Mouse (Mus musculus) neural tube, embryonic 12.5 days (tissue): Measurements from ENCODE around the gene Bbs9. TPM values are rescaled to one million over a fixed set of nuclear protein-coding genes. Genes with fewer than 3 reads are reported as not detected.

Source experiments
- ATAC-seq: fragments of 200-750 bp; cut with Nextera tagmentation; 2 replicates; pipeline ENCODE4 v1.8.0; 2017; ENCODE audit warnings: low read depth, mild to moderate bottlenecking, moderate TSS enrichment, moderate library complexity; ENCODE audit not compliant: low FRiP score
- H3K27ac ChIP-seq: fragments of 300-500 bp; sonication (generic); 2 replicates; pipeline ENCODE4 v1.5.1; 2016
- H3K27me3 ChIP-seq: fragments of 300-500 bp; sonication (generic); replicated peaks from 2 replicates; pipeline ENCODE4 v1.6.1; 2016; ENCODE audit warnings: mild to moderate bottlenecking
- H3K36me3 ChIP-seq: fragments of 300-500 bp; sonication (generic); 2 replicates; pipeline ENCODE4 v1.6.1; 2016; ENCODE audit warnings: mild to moderate bottlenecking
- H3K4me1 ChIP-seq: fragments of 300-500 bp; sonication (generic); 2 replicates; pipeline ENCODE4 v1.6.1; 2016
- H3K4me2 ChIP-seq: fragments of 300-500 bp; sonication (generic); replicated peaks from 2 replicates; pipeline ENCODE4 v1.6.1; 2016; ENCODE audit warnings: mild to moderate bottlenecking
- H3K4me3 ChIP-seq: fragments of 300-500 bp; sonication (generic); 2 replicates; pipeline ENCODE4 v1.5.1; 2016
- H3K9ac ChIP-seq: fragments of 300-500 bp; sonication (generic); 2 replicates; pipeline ENCODE4 v1.6.1; 2016; ENCODE audit warnings: mild to moderate bottlenecking
- H3K9me3 ChIP-seq: fragments of 300-500 bp; sonication (generic); 2 replicates; pipeline ENCODE4 v1.6.1; 2016; ENCODE audit warnings: mild to moderate bottlenecking
- WGBS: fragments of 180-500 bp; shearing (Covaris S2); methylation state at CpG from one replicate; pipeline ENCODE4 v1.1.7; 2016; 5-methylcytosine and 5-hydroxymethylcytosine counted together
- polyA plus RNA-seq: library from polyadenylated mRNA; unstranded; fragments of >200 nt; fragmentation: Nextera tagmentation; extraction: Ambion mirVana; gene quantifications from 2 replicates; pipeline ENCODE4 v1.2.1, GENCODE M21; 2016

Bbs9 gene
- polyA plus RNA-seq, 1 experiment from 2014 or later = 18.5 TPM

DNA sequence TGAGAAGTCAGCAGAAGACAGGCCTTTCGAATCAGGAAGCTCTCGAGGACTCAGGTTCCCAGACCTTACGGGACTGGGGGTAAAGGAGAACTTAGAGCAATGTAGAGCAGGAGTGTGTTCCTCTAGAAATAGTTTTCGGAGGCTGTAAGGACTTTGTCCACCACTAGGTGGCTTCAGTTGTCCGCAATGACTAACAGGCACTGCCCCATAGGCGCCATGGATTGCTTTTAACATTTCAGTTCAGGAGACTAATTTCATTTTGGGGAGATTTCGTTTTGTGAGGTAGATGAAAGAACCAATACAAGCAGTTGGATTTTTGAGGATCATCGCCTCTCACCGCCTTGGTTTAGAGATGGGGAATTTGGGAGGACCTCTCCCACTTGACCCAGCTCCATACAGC is 149.5 kb downstream of the Bbs9 start:
- Histone ChIP-seq H3K27ac (no peak overlapping the region), H3K4me1 (no peaks in the 10 kb centered on the region), H3K36me3 (no peaks in the 10 kb centered on the region), H3K4me3 (no peak overlapping the region), H3K9me3 (no peaks in the 10 kb centered on the region), H3K4me2 (no peak overlapping the region), H3K27me3 (no peaks in the 10 kb centered on the region), H3K9ac (no peak overlapping the region)
- peak; percentile 56; the same call in 1 of the 2 replicates for ATAC-seq
- 57% methylated on average over 9 of the region's 9 CpGs for WGBS

- Histone ChIP-seq H3K4me1 (no peaks in the 10 kb centered on the region), H3K4me3 (no peak overlapping the region), H3K9ac (no peak overlapping the region), H3K36me3 (no peaks in the 10 kb centered on the region), H3K27ac (no peak overlapping the region), H3K9me3 (no peaks in the 10 kb centered on the region), H3K27me3 (no peaks in the 10 kb centered on the region), H3K4me2 (no peak overlapping the region)
- 84% methylated on average over 3 of the region's 3 CpGs for WGBS
- ATAC-seq = no peak
Measured at GRCm38 (mm10) chr9:22626014-22626413, 150.5 kb downstream of the Bbs9 start.

DNA sequence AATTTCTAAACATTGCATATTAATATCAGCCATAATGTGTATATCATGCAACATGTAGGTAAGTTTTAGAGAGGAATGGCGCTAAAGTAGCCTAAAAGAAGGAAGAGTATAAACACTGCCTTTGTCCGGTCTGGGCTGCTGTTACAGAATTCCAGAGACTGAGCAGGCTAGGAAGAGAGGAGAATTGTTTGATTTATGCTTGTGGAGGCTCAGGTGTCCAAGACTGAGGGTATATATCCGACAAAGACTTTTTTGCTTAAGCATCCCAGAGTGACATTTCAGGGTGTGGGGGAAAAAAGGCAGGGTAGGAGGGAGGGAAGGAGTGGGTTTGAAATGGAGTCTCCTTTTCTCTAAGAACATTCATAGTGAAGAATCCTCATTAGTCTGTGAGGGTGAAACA is 152.4 kb downstream of the Bbs9 start:
- no peak for ATAC-seq
- no peak overlapping the region for H3K27ac ChIP-seq
- 73% methylated on average over 3 of the region's 3 CpGs for WGBS
- no peak overlapping the region for H3K4me3 ChIP-seq
- no peaks in the 10 kb centered on the region for H3K36me3 ChIP-seq
- no peaks in the 10 kb centered on the region for H3K9me3 ChIP-seq
- no peaks in the 10 kb centered on the region for H3K4me1 ChIP-seq
- no peak overlapping the region for H3K9ac ChIP-seq
- H3K27me3 ChIP-seq = no peaks in the 10 kb centered on the region
- H3K4me2 ChIP-seq = no peak overlapping the region

- Histone ChIP-seq H3K4me3 (no peak overlapping the region), H3K9me3 (no peaks in the 10 kb centered on the region), H3K9ac (no peak overlapping the region), H3K27ac (no peak overlapping the region), H3K4me1 (no peaks in the 10 kb centered on the region), H3K36me3 (no peaks in the 10 kb centered on the region), H3K27me3 (no peaks in the 10 kb centered on the region), H3K4me2 (no peak overlapping the region)
- no peak for ATAC-seq
- 92% methylated on average over 9 of the region's 9 CpGs for WGBS
Measured at GRCm38 (mm10) chr9:22632800-22633485, 157.4 kb downstream of the Bbs9 start.

DNA sequence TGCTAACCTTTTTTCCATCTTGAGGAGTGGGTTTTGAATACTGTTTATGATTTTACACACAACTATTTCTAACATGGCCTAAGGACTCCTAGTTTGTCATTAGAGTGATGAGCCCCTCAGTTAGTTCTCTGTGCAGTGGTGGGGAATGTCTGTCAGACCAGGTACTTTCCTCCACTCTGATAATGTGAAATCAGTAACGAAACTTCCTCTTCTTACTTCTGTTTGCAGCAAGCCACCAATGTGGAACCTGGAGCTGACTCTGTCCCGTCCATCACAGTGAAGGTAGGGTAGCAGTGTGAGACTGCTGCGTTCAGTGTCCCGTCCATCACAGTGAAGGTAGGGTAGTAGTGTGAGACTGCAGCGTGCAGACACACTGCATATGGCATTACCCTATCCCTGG is 163.0 kb downstream of the Bbs9 start:
- Histone ChIP-seq H3K27ac (no peak overlapping the region), H3K9me3 (no peaks in the 10 kb centered on the region), H3K36me3 (no peaks in the 10 kb centered on the region), H3K4me2 (no peak overlapping the region), H3K9ac (no peak overlapping the region), H3K4me1 (no peaks in the 10 kb centered on the region), H3K27me3 (no peaks in the 10 kb centered on the region), H3K4me3 (no peak overlapping the region)
- WGBS = 94% methylated on average over 5 of the region's 5 CpGs
- ATAC-seq = no peak

GRCm38 (mm10) chr9:22640683-22641431 is 165.3 kb downstream of the Bbs9 start:
- WGBS = 58% methylated on average over 13 of the region's 13 CpGs
- Histone ChIP-seq H3K36me3 (no peaks in the 10 kb centered on the region), H3K9me3 (no peaks in the 10 kb centered on the region), H3K27ac (no peak overlapping the region), H3K4me3 (no peak overlapping the region), H3K4me2 (no peak overlapping the region), H3K4me1 (no peaks in the 10 kb centered on the region), H3K27me3 (no peaks in the 10 kb centered on the region), H3K9ac (no peak overlapping the region)
- ATAC-seq = no peak

DNA sequence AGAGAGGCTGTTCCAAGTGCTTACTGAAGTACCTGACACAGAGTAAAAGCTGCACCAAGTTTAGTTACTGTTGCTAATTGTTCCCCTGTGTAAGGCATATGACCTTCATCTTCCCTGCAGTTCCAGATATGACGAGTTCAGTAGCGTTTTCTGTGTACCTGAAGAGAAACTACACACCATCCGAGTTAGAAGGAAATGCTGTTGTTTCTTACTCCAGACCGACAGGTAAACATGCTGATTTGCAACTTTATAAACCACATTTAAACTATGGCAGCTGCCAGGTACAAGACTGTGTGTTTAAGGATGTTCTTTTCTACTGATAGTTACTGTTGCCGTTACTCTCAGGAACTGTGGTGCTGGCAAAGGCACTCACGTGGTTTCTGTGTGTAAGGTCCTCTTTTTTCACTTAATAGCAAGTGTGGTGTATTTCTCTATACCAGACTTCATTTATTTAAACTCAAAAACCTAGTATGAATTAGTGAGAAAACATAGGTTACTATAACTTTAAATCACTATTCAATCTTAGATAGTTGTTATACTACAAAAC is 170.4 kb downstream of the Bbs9 start:
- no peaks in the 10 kb centered on the region for H3K27me3 ChIP-seq
- no peak overlapping the region for H3K4me2 ChIP-seq
- no peak overlapping the region for H3K27ac ChIP-seq
- no peaks in the 10 kb centered on the region for H3K4me1 ChIP-seq
- 95% methylated on average over 6 of the region's 6 CpGs for WGBS
- ATAC-seq = no peak
- H3K9ac ChIP-seq = no peak overlapping the region
- H3K4me3 ChIP-seq = no peak overlapping the region
- no peaks in the 10 kb centered on the region for H3K9me3 ChIP-seq
- H3K36me3 ChIP-seq = no peaks in the 10 kb centered on the region

GRCm38 (mm10) chr9:22646461-22646860 is 170.9 kb downstream of the Bbs9 start:
- no peaks in the 10 kb centered on the region for H3K4me1 ChIP-seq
- no peak overlapping the region for H3K9ac ChIP-seq
- no peaks in the 10 kb centered on the region for H3K9me3 ChIP-seq
- 96% methylated on average over 3 of the region's 3 CpGs for WGBS
- H3K36me3 ChIP-seq = no peaks in the 10 kb centered on the region
- no peak overlapping the region for H3K27ac ChIP-seq
- H3K4me2 ChIP-seq = no peak overlapping the region
- no peaks in the 10 kb centered on the region for H3K27me3 ChIP-seq
- no peak for ATAC-seq
- no peak overlapping the region for H3K4me3 ChIP-seq

DNA sequence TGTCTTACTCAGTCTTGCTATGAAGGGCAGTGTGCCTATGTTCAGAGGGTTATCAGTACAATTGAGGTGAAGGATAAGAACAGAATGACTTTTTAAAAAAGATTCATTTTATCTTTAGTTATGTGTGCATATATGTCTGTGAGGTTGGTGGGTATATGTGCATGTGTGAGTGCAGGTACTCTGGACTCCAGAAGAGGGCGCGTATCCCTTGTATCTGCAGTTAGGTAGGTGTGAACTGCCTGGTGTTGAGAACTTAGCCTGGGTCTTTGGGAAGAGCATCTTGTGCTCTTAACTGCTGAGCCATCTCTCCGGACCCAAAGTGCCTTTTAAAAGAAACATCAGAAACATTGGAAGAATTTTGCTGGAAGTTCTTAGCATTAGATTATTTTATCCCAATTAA is 172.6 kb downstream of the Bbs9 start:
- WGBS = 96% methylated on average over 3 of the region's 3 CpGs
- Histone ChIP-seq H3K4me2 (no peak overlapping the region), H3K27ac (no peak overlapping the region), H3K9me3 (peaks cover 3% of the 10 kb centered on the region; the same call in 1 of the 2 replicates), H3K27me3 (no peaks in the 10 kb centered on the region), H3K36me3 (no peaks in the 10 kb centered on the region), H3K4me3 (no peak overlapping the region), H3K4me1 (no peaks in the 10 kb centered on the region), H3K9ac (no peak overlapping the region)
- no peak for ATAC-seq

- Histone ChIP-seq H3K9ac (no peak overlapping the region), H3K27me3 (no peaks in the 10 kb centered on the region), H3K9me3 (peaks cover 3% of the 10 kb centered on the region; the same call in 1 of the 2 replicates), H3K36me3 (no peaks in the 10 kb centered on the region), H3K27ac (no peak overlapping the region), H3K4me2 (no peak overlapping the region), H3K4me3 (no peak overlapping the region), H3K4me1 (no peaks in the 10 kb centered on the region)
- 84% methylated on average over 10 of the region's 10 CpGs for WGBS
- ATAC-seq = no peak
Measured at GRCm38 (mm10) chr9:22649606-22650005, 174.1 kb downstream of the Bbs9 start.

- no peak overlapping the region for H3K27ac ChIP-seq
- no peaks in the 10 kb centered on the region for H3K4me1 ChIP-seq
- H3K27me3 ChIP-seq = no peaks in the 10 kb centered on the region
- H3K4me3 ChIP-seq = no peak overlapping the region
- ATAC-seq = no peak
- no peaks in the 10 kb centered on the region for H3K36me3 ChIP-seq
- 94% methylated on average over 1 of the region's 1 CpGs for WGBS
- H3K4me2 ChIP-seq = no peak overlapping the region
- no peak overlapping the region for H3K9ac ChIP-seq
- peaks cover 3% of the 10 kb centered on the region; the same call in 1 of the 2 replicates for H3K9me3 ChIP-seq
Measured at GRCm38 (mm10) chr9:22650781-22651180, 175.3 kb downstream of the Bbs9 start.

DNA sequence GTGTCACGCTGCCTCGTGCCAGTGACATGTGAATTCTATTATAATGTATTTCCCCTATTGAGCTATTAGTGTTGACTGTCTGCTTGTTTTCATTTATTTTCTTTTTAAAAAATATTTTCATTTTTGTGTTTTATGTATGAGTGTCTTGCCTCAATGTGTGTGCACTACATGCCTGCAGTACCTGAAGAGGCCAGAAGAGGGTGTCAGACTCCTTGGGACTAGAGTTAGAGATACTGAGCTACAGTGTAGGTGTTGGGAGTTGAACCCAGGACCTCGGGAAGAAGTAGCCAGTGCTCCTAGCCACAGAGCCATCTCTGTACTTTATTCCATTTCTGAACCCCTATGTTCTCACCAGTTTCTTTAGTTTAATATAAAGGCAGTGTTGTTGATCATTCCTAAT is 176.1 kb downstream of the Bbs9 start:
- no peaks in the 10 kb centered on the region for H3K4me1 ChIP-seq
- no peak overlapping the region for H3K4me3 ChIP-seq
- peaks cover 3% of the 10 kb centered on the region; the same call in 1 of the 2 replicates for H3K9me3 ChIP-seq
- no peak overlapping the region for H3K9ac ChIP-seq
- 95% methylated on average over 3 of the region's 3 CpGs for WGBS
- H3K27ac ChIP-seq = no peak overlapping the region
- no peak overlapping the region for H3K4me2 ChIP-seq
- H3K36me3 ChIP-seq = no peaks in the 10 kb centered on the region
- H3K27me3 ChIP-seq = no peaks in the 10 kb centered on the region
- ATAC-seq = no peak
